Mouse (Mus musculus) adrenal gland, postnatal 14 days (tissue): Measurements from ENCODE around the gene Nfib. TPM values are rescaled to one million over a fixed set of nuclear protein-coding genes. Genes with fewer than 3 reads are reported as not detected.
A peak's percentile ranks its signal among the peaks of the same experiment; 100 is the strongest.

ENCODE experiments used
- DNase-seq: peaks from one replicate; pipeline ENCODE4 v3.0.0; 2021; ENCODE audit warnings: mixed read lengths
- total RNA-seq: library from RNA; stranded (reverse); gene quantifications from 2 replicates; pipeline ENCODE4 v1.2.3, GENCODE M21; 2021

Nfib gene
- total RNA-seq, 1 experiment from 2014 or later = 111 TPM

GRCm38 (mm10) chr4:82691126-82692008 is 14.2 kb downstream of the Nfib start:
- DNase-seq = no peak

- peak; percentile 12 for DNase-seq
These were observed 15.3 kb downstream of the Nfib start for GRCm38 (mm10) chr4:82690267-82690666.

GRCm38 (mm10) chr4:82686037-82686436 is 19.5 kb downstream of the Nfib start:
- DNase-seq = no peak

- no peak for DNase-seq
These were observed 21.3 kb downstream of the Nfib start for GRCm38 (mm10) chr4:82684088-82684715.

DNA sequence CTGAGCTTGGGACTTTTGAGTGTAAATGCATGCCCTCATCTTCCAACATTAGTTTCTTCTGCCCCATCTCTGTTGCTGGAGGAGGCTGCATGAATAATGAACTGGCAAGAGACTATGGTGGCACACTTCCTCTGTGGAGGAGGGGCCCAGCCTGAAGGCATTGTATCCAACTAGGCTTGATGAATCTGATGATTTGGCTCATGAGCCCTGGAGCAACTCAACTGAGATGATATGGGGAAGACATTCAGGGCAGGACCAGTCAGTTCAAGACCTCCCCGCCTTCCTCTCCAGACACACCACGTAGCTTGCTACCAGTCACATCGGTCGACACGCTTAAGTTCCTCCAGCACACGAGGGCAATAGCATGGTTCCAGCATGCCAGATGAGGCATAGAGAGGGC is 22.0 kb downstream of the Nfib start:
- DNase-seq = no peak

- no peak for DNase-seq
These were observed 29.4 kb downstream of the Nfib start for GRCm38 (mm10) chr4:82676104-82676503.

DNA sequence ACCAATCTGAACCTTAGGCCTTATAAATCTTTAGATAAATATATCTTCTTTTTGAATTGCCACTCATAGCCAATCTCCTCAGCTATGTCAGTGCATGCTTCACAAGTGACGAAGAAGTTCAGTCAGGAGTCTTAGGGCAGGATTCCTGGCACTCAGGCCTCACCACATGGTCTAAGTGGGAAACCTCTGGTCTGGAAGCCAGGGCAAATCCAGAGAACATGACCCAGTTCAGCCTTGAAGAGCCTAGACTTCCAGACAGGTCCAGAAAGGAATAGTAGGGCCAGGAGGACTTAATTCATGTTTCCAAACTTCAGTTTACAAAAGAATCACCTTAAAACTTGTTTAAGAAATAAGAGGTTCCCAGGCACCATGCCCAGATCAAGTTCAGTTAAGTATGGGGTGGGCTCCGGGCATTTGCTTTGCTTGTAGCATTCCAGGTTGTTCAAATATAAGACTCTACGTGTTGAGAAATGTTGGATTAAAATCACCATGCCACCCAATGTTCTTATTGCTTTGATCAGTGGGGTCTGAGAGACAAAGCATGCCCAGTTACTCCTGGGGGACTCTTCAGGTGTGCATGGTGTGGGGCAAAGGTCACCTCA is 38.2 kb downstream of the Nfib start:
- DNase-seq = no peak

DNA sequence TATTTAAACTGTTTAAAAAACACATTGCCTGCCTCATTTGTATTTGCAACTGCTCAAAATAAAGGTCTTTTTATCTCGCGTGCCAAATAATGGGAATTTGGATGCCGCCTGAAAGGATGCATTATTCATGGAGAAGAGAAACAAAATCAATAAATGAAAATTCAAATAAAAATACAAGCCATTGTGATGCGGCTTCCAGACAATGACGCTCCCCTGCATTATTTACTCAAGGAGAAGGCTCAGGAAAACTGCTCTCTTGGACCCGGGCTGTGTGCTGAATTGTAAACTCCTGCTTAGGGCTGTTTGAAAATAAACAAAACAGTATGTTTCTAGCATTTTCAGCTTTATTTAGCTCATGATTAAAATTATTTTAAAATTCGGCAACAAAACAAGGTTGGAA is 41.1 kb downstream of the Nfib start:
- DNase-seq = no peak

DNA sequence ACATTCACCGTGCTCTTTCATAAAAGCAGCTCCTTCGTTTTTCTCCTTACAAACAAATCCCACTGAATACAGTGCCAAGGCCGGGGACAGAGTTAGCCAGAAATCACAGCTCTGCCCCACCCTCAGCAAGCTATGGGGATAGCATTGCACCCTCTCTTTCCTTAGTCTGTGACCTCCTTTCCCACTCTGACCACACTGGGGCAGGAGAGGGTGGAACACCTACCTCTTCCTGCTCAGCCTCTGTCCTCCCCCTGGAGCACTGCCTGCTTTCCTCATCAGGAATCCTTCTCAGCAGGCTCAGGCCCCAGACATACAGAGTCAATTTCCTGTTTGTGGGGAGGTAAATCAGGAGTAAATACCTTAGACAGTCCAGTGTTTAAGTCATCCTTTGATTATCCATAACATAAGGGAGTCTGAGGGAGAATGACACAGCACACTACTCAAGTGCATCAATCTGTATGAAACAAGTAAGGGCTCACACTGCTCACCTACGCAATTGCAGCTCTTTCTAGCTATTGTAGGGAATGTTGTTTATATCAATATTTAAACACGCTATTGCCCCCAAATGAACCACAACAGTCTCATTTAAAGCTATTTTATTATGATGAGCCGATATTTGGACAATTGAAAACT is 41.7 kb downstream of the Nfib start:
- DNase-seq = no peak

- DNase-seq = no peak
These were observed 42.9 kb downstream of the Nfib start for GRCm38 (mm10) chr4:82662626-82663025.

- DNase-seq = no peak
These were observed 43.3 kb downstream of the Nfib start for GRCm38 (mm10) chr4:82662222-82662621.

GRCm38 (mm10) chr4:82661215-82661614 is 44.3 kb downstream of the Nfib start:
- no peak for DNase-seq

DNA sequence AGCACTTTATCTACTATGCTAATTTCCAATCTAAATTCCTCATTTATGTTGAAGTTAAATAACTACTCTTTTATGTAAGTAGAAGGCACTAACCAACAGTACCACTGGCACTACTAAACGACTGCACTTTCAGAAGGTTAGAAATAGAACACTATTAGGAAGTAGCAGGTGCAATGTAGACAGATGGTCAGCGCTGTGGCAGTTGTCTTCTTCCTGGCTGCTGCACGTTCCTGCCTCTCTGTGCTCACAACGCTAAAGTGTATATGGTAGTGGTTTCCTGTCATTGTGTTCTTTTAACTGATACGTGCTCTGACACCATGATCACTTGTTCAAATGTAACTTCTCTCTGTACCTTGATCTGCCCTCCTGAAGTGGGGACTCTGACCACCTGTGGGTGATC is 59.9 kb downstream of the Nfib start:
- no peak for DNase-seq

- DNase-seq = no peak
These were observed 60.8 kb downstream of the Nfib start for GRCm38 (mm10) chr4:82644797-82645196.

DNA sequence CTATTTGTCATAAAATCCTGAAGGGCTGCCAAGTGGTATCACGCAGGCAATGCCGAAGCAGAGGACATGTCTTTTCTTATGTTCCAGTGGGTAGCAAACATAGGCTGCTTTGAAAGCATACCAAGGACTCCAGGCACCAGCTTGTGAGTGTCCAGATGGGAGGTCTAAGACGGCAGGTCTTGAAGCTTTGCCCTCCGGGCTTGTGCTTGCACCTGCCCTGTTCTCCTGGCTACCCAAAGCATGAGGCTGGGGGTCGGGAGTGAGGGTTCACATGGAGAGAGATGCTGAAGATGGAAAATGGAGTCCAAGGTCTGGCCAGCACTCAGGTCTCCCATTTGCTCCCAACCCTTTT is 61.8 kb downstream of the Nfib start:
- no peak for DNase-seq

DNA sequence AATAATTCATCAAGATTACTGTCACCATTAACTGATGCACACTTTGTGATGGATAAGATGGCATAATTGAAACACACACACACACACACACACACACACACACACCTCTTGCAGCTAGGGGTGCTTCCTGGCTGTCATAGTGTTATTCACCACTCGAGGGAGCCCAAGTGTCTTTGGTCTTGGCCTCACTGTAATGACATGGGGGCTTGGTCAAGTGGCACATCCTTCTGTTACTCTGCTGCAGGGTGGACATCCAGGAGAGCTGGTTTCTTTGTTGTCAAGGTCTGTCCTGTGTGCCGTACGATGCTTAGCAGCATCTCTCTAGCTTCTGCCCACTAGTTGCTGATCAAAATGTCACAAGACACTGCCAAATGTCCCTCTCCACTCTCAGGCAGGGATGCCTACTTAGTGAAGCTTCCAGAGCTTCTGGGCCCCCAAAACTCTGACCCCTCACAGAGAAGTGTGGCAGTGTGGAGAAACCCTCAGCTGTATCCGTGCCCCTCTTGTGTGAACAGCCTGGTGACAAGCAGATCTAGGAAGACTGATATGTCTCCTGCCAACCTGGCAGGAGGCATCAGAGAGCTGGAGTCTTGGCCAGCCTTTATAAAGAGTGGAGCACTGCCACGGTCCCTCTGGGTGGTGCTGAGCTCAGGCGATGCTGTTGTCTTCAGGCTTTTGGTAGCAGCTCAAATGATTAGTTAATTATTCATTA is 62.4 kb downstream of the Nfib start:
- peak; percentile 47 for DNase-seq

- no peak for DNase-seq
These were observed 64.4 kb downstream of the Nfib start for GRCm38 (mm10) chr4:82641066-82641680.

GRCm38 (mm10) chr4:82638251-82638650 is 67.3 kb downstream of the Nfib start:
- DNase-seq = no peak

- no peak for DNase-seq
These were observed 67.9 kb downstream of the Nfib start for GRCm38 (mm10) chr4:82637633-82638032.

GRCm38 (mm10) chr4:82636658-82637057 is 68.9 kb downstream of the Nfib start:
- DNase-seq = no peak

DNA sequence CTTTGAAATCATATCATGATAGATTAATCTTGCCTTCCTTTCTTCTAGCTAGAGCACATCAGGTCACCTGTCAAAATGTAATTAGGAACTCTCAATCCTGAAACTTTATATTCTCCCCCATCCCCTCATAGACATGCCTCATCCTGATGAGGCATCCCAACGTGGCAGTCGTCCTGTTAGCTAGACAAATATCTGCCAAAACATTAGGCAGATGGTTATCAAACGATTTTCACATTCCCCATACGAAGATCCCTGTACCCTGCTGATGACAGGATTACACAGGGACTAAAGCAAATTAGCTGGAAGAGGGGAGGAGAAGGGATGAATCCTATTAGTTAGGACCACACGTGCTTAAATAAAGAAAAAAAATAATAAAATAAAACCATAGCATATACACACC is 69.7 kb downstream of the Nfib start:
- DNase-seq = no peak

DNA sequence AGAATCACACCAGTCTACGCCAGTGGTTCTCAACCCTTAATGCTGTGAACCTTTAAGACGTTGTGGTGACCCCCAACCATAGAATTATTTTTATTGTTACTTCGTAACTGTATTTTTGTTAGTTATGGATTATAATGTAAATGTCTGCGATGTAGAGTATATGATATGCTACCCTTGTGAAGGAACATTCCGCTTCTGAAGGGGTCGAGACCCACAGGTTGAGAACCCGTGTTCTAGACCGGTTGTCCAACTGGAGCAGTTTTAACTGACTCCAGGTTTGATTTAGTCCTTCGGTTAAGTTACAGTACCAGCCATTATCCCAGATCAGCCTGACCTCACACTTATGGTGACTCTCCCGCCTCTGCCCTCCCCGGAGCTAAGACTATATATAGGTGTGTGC is 70.4 kb downstream of the Nfib start:
- no peak for DNase-seq
